Mouse (Mus musculus) liver (tissue): ENCODE data around the gene Ankrd11.

Experiments
- DNase-seq: peaks from one replicate; pipeline ENCODE4 v3.0.0-alpha.2; 2020; ENCODE audit warnings: mixed read lengths

The Ankrd11 gene

DNA sequence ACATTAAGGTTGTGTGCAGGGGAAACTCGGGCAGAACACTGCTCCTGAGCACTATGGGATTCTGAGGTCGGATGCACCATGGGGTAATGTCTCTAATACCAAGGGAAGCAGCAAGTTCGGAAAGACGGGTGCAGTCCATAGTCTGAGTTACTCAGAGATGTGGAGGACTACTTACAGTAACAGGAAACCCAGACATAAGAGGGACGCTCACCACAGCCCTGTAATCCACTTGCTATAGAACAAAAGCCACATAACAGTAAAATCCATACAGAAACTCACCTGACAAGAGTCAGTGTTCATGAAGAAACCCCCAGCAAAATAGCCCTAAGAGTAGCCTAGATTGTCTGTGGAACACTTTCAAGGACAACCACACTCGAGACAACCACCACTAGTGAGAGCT, 118.0 kb downstream of the Ankrd11 start:
- no peak for DNase-seq

DNA sequence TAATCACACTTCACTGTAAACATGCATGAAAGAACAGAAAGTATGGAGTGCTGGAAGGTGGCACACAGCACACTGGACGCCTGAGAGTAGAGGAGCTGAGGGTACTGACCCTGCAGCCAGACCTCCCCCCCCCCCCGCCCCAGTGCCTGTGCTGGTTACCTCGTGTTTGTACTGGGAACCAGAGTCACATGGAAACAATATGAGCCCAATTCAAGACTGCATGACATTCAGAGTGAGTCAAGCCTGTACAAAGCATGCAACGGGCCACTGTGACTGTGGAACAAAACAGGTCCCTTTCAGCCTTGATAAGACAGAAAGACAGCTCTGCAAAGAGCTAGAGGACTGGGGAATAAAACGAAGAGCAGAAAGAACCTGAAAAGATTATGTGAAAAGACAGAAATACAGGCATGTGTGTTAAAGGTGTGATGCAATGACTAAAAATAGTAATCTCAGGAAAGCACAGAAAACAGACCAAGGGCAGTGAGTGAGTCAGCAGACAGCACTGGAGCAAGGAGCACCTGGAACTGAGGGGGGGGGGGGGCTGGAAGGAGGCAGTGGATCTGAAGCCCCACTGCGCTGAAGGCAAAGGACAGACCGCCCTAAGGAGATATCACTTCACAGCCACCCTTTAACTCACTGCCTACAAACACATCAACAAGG, 118.5 kb downstream of the Ankrd11 start:
- DNase-seq = no peak

DNA sequence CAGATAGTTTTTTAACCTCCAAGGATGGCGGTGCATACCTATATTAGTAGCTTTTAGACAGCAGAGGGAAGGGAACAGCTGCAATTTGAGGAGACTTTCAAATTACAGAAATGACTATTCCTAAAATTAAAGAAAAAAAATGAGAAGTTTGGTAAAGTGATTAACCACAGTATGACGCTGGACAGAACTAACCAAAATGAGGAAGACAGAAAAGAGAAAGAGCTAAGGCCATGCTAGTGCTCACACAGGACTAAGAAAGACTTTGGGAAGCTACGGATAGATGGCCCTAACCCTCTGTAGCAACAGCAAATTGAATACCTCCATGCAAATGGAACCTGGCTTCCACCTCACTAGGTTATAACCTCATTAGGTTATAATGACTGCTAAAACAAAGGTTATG, 119.1 kb downstream of the Ankrd11 start:
- DNase-seq = no peak

DNA sequence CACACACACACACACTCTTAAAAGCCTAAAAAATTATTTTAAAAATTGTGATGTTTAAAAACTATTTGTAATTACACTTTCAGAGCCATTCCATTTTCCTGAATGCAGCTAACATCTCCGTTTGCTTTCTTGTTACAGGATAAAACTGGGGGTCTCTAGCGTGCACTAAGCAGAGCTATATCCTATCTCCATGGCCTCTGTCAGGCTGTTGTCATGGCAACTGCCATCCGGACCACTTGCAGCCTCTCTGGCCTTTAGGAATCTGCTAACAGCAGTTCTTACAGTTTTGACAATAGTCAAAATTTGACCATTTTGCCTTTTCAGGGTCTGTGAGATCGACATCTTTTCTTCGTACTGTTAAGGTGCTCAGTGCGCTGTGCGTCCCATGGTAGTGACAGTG, 121.2 kb downstream of the Ankrd11 start:
- no peak for DNase-seq

DNA sequence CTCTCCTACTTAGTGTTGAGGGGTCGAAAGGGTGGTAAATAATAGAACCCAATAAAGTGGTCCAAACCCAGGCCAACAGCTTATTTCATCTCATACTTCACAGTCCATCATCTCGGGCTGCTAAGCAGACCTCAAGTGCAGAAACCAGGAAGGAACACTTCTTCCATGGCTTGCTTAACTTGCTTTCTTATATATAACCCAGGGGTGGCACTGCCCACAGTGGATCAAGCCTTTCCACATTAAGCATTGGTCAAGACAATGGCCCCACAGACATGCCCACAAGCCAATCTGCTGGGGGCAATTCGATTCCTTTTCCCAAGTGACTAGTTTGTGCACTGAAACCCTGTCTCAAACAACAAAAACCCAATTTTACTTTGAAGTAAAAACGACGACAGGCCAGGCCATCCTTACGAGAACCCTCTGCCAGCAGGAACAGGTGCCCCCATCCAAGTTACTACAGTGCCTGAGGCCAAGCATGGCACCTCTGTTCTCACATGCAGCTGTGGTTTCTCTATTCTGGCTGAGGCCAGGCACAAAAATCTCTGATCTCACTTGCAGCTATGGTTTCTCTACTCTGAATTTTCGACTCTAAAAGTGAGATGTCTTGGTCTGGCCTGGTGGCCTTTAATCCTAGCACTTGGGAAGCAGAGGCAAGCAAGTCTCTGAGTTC, 123.5 kb downstream of the Ankrd11 start:
- DNase-seq = no peak

DNA sequence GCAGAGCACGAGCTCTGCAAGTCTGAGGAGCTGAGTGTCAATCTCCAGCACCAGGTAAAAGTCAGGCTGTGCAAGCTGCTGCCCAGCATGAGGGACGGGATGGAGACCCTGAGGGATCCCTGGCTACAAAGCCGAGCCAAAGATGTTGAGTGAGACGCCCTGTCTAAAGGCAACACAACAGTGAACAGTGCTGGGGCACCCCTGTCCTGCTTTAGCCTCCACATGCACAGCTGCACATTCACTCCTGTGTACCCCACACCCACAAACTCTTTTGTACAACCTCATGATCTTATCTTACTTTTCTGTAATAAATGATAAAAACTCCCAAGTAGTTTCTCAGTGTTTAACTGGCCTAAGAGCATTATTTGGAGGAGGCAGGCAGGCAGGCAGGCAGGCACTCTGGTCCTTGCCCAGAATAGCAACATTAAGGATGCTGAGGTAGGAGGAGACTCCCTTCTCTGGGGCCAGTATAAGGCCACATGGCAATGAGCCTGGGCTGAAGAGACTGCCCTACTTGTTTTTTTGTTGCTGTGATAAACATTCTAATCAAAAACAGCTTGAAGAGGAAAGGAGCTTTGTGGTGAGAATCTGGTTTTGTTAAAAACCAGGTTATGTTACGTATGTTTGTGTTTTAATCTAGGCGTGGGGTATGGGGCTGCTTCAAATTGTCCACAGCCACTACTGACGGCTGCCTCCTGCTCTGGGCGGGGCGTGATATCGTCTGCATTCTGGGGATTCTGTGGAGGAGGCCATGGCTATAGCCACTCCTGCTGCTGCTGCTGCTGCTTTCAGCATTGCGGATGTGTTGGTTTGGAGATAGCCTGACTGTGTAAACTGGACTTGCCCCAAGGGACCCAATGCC, 124.3 kb downstream of the Ankrd11 start:
- DNase-seq = peak; percentile 47

DNA sequence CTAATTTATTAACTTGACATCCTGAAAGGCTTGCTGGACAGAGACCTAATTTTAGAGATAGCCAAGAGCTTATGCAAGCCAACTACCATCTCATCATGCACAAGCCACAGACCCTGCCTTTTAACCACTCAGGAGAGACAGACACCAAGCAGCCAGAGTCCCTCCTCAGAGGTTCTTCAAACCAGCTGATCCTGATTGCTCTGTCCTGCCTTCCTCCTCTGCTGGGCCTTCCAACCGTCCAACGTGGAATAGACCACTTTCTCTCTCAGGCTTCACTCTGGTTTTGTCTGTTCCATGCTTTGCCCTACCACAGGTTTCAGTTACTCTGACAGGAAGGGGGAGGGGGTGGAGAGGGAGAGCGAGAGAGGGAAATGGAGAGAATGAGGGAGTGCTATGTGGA, 125.3 kb downstream of the Ankrd11 start:
- DNase-seq = no peak

DNA sequence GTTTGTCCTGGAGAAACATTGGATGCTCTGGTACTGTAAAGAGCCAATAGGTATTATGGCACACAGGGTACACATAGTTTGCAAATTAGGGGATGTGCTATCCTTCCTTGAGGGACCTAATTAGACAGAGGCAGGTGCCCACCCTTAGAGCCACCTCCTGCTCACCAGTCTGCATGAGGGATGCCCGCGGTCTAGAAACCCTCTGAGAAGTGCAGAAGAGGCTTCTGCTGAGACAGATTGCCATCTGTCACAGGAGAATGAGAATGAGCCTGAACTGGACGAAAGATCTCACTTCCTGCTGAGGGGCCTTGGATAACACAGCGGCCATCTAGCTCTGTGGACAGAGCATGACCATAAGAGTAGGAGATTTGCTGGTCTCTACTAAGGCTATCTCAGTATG, 129.2 kb downstream of the Ankrd11 start:
- no peak for DNase-seq

DNA sequence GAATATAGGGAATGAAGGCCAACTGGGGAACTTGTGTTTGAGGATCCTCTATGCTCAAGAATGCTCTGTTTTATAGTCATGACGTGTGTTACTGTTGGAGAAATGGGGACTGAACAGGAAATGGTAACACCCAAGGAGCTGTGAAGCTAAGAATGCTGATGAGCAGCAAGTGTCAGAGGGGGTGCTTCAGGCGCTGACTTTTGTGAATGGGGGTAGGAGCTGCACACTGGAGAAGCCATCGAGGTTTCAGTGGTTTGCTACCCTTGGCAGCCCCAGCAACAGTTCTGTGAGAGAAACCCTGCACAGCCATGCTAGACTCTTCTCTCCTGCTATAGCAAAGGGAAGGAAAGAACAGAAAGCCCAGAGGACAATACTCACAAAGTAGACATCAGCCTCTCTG, 129.9 kb downstream of the Ankrd11 start:
- DNase-seq = no peak

DNA sequence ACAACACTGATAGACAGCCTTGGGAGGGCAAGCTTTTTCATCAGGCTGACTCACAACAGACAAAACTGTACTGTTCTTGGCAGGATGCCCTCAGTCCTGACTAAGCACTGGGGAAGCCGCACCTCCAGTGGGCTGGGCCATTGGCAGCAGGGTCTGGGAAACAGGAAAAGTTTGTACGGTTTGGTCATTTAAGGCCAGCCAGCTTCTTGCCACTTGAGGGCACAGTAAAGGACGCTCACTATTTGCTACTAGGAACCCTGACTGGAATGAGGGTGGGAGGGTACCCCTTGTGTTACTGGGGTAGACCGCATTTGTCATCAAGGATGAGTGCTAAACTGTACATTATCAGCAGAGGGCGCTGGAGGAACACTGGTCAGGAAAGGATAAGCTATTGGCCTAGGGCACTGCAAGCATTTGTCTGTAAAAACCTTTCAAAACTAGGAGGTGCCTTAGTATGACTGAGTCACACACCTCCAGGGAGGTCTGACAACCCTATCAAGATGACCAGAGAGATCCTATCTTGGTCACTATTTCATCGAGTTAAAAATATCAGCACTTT, 135.5 kb downstream of the Ankrd11 start:
- DNase-seq = peak; percentile 77

DNA sequence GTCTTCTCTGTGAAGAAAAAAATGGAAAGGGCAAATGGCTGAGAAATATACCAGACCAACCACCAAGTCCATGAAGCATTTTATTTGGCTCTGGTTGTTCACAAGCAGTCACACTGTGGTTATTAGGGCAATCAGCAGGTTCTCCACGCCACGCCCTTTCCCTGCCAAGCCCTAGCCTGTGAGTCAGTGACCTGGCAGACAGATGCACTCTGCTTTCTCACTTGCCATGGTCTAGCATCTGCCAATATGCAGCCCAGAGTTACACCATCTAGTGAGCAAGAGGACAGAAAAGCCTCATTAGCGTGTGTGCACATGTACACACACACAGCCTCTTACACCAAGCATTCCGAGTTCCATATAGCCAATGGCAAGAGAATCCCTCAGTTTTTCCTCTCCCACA, 136.7 kb downstream of the Ankrd11 start:
- no peak for DNase-seq

DNA sequence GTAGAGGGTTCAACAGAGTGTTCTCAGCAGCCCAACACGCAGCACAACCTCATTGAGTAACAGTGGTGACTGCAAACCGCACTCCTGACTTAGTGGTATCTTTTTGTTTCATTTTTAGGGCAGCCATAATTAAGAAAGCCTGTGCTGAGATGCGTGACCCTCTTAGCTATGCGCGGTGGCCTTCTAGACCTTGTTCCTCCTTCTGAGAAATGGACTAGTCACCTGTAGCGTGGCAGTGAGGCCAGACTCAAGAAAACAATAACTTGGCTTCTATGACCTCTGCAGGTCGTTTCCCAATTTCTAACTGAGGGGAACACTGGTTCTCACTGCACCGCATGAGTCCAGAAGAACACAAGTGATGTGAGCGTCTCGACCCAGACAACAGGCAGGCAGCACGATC, 137.6 kb downstream of the Ankrd11 start:
- DNase-seq = no peak

DNA sequence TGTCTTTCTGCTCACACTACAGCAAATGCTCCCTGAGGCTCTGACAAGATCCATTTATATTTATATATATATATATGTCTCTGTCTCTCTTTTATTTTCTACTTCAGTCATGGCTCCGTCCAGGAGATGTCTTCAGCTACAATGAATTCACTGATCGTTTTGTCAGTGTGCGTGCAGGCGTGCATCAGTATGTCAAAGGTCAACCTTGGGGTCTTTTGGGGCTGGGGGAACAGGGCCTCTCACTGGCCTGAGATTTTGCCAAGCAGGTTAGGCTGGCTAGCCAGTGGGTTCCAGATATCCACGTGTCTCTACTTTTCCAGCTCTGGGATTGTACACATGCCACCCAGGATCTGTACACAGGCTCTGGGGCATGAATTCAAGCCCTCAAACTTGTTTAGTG, 139.1 kb downstream of the Ankrd11 start:
- DNase-seq = no peak

DNA sequence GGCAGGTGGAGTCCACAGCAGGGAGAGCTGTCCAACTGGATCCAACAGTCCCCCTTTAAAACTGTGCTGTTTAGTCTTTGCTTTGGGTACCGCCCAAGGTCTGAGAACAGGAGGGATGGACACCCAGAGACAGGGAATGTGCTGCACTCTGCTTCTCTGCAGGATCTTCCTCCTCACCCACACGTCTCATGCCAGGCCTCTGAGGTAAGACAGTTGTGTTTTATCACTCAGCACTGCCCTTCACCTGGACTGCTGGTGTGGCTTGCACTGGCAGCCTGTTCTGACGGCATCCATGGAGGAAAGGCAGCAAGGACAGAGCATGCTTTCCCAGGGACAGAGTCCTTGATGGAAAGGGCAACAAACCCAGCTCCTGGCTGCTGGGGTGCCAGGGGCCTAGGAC, 139.5 kb downstream of the Ankrd11 start:
- no peak for DNase-seq

DNA sequence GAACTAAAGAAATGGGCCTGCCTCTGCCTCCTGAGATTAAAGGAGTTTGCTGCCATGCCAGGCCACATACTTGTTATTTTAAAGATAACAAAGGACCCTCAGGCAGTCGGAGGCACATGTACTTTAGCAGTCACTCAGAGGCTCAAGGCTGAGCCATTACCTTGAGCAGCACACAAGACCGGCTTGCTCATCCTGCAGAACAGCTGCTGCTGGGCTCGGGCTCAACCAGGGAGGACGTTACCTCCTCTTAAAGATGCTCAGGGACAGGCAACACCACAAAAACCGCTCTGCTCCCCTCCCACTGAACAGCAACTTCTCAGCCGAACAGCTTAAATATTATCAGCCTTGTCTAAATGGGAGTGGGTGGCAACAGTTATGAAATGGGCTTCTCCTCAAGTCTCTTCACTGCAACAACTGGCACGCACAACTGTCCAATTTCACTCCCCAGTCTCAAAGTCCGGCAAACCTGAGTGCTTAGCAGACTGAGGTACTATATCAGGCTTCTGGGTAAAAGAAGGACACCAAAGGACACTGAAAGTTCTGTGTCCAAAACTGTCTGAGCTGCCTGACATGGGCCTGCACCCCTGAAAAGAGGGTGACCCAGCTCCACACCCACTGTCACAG, 140.1 kb downstream of the Ankrd11 start:
- DNase-seq = no peak

DNA sequence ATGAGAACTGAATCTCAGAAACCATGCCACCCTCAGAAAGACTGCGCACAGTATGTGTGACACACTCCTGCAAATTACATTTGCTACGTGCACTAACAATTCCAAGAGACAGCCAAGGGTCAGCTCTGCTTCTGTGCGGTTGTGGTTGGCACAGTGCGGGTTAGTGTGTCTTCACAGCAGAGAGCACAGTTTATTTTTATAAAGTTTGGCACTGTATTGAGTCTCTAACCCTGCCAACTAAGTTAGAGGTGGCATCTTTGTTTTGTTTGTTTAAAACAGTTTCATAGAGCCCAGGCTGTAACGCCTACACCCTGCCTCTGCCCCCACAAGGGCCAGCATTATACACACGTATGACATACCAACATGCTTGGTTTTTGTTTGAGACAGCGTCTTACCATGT, 140.6 kb downstream of the Ankrd11 start:
- DNase-seq = no peak

DNA sequence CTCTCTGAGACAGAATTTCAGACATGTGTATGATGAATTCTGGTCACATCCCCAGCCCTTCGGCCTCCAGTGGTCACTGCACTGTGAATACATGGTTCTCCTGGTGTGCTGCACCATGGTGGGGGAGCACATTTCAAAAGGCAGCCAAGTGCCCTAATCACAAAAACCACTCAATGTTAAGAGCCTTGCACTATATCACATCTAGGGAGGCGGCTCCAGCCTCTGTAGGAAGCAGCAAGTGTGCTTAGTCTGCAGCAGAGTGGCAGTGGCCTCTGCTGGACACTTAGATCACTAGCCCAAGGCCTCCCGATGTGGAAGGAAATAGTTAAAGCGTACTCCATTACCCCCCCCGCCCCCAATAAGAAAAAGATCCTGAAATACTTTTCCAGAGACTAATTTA, 143.0 kb downstream of the Ankrd11 start:
- DNase-seq = no peak

DNA sequence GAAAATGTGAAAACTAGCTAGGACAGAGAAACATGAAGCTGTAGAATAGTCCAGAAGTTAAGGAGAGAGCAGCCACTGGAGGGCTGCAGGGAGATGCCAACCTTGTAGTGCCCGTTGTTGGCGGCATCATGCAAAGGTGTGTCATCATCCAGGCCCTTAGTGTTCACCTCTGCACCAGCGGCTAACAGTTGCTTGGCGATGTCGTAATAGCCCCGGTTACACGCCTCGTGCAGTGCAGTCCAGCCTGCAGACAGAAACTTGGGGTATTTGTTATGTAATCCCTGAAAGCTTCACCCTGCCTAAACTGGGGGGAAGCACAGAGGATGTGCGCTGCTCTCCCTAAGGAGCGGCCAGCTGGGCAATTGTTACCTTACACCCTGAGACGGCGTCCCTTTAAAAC, 143.6 kb downstream of the Ankrd11 start:
- DNase-seq = no peak

DNA sequence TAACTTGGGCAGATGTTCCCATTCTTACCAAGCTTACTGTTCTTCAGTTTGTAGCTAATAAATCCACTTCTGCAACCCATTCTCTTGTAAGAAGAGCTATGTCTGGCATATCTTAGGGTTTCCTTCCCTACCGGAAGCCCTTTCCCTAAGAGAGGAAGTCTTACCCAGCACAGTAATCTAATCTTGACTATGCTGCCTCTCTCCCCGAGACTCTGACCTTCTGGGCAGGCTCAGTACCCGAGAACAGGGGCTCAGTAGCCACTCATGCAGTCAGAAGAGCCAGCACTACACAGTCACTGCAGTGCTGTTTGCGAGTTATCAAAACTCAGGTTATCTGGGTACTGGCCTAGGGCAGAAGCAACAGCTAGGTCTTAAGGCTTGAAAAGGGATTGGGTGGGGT, 144.1 kb downstream of the Ankrd11 start:
- no peak for DNase-seq

DNA sequence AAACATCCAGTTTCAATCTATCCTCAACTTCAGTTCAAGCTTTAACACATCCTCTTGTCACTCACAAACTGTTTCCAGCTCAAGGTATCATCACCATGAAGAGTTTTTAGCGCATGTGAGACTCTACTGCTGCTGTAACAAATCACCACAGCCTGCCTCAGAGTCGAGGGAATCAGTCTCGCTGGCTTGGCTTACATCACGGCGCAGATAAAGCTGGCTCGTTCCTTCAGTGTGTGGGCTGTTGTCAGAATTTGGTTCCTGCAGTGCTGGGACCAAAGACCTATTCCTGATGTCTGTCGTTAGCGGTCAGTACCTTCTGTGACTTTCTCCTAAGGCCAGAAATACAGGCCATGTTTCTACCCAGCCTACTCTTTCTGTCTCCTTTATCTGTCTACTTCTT, 144.9 kb downstream of the Ankrd11 start:
- DNase-seq = no peak

DNA sequence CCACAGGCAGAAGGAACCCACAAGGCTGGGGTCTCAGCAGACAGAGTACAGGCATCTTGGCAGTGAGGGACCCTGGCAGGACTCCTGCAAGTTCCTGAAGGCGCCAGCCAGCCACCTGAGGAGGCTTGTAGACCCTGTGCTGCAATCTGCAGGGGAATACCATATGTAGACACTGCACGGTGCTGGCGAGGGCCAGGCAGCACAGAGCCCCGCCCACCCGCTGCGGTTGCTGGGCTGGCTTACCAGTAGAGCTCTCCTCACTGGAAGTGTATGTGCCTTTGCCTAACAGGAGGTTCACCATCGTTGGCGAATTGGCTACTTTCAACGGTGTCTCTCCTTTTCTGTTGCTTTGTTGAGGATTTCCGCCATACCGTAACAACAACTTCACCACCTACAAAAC, 145.8 kb downstream of the Ankrd11 start:
- no peak for DNase-seq

DNA sequence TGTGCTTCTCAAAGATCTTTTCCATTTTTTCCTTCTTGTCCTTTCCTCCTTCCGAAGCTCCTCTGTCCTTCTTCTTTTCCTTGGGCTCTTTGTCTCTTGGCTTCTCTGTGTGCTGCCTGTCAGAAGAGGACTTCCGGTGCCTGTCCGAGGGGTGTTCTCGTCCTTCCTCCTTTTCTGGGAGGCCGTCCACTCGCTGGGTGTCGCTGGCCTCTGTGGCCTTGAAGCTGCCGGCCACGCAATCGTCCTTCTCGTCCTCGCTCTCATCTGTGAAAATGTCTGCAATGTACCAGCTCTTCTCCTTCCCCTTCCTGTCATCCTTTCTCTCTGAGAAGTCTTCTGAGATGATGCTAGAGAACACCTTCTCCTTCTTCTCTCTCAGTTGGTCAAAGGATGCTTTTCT, 148.6 kb downstream of the Ankrd11 start:
- no peak for DNase-seq

DNA sequence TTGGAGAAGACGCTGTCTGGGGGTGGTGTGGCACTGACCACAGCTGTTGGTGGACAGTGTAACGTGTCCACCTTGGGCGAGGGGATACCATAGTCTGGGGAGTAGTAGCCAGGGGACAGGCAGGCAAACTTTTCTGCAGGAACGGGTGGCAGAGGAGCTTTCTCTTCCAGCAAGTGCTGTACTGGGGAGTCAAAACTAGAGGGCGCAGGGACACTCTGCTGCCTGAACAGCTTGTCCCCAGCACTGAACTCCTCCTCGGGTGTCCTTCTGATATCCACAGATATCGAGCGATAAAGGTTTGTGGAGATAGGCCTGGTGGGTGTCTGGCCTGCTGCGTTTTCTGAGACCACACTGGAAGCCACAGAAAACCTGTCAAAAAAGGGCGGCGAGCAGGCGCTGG, 150.6 kb downstream of the Ankrd11 start:
- DNase-seq = no peak
